Mouse (Mus musculus) cerebellum, adult 2 months (tissue): ENCODE results near the gene Nr6a1.

Experiments used
- CTCF ChIP-seq: fragments of 200-500 bp; IDR thresholded peaks from 2 replicates; pipeline ENCODE4 v1.5.1; 2011; ENCODE audit warnings: low read depth, mild to moderate bottlenecking, control low read depth, low read length, moderate library complexity, borderline replicate concordance; ENCODE audit not compliant: insufficient read depth
- POLR2A ChIP-seq: fragments of 200-500 bp; IDR thresholded peaks from 2 replicates; pipeline ENCODE4 v1.6.1; 2011; ENCODE audit warnings: low read length, control low read depth, borderline replicate concordance; ENCODE audit not compliant: insufficient read depth

DNA sequence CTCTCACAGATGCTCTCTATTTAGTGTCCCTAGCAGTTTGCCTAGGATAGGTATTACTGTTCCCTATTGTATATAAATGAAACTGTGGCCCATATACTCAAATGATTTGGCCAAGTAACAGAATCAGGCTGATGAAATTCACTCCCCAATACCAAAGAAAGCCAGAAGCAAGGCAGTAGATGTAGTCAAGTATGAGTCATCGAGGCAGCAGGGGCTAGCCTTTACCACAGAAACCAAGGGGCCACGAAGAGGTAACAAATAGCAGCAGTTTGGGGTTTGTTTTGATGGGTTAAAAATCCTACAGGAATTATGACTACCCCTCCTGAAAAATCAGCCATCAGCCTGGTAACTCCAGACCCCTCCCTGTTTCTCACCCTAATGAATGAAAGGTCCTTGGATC is 147.5 kb downstream of the Nr6a1 start:
- no peak for TF ChIP-seq POLR2A
- no peak for TF ChIP-seq CTCF
